Mouse (Mus musculus) forebrain, embryonic 11.5 days (tissue): ENCODE results near the gene Hoxa7. TPM values are rescaled to one million over a fixed set of nuclear protein-coding genes. Genes with fewer than 3 reads are reported as not detected.

Experiments
- ATAC-seq: fragments of 200-750 bp; cut with Nextera tagmentation; replicated peaks from 2 replicates; pipeline ENCODE4 v1.8.0; 2017; ENCODE audit warnings: moderate TSS enrichment; ENCODE audit not compliant: low FRiP score
- DNase-seq: peaks from one replicate; pipeline ENCODE4 v3.0.0-alpha.2; 2017; ENCODE audit warnings: low spot score
- H3K27ac ChIP-seq: fragments of 300-500 bp; sonication (generic); 2 replicates; pipeline ENCODE4 v1.5.1; 2014; ENCODE audit warnings: low read depth, low read length
- H3K27me3 ChIP-seq: fragments of 300-500 bp; sonication (generic); 2 replicates; pipeline ENCODE4 v1.6.1; 2014; ENCODE audit warnings: mild to moderate bottlenecking, low read length, mixed read lengths; ENCODE audit not compliant: control insufficient read depth, insufficient read depth
- H3K36me3 ChIP-seq: fragments of 300-500 bp; sonication (generic); 2 replicates; pipeline ENCODE4 v1.6.1; 2014; ENCODE audit warnings: mild to moderate bottlenecking, low read length, moderate library complexity, mixed read lengths; ENCODE audit not compliant: control insufficient read depth, insufficient read depth
- H3K4me1 ChIP-seq: fragments of 300-500 bp; sonication (generic); replicated peaks from 2 replicates; pipeline ENCODE4 v1.6.1; 2014; ENCODE audit warnings: low read length, mixed read lengths; ENCODE audit not compliant: control insufficient read depth, insufficient read depth
- H3K4me2 ChIP-seq: fragments of 300-500 bp; sonication (generic); 2 replicates; pipeline ENCODE4 v1.6.1; 2014; ENCODE audit warnings: low read depth, mild to moderate bottlenecking, low read length, moderate library complexity, mixed read lengths; ENCODE audit not compliant: severe bottlenecking
- H3K4me3 ChIP-seq: fragments of 300-500 bp; sonication (generic); 2 replicates; pipeline ENCODE4 v1.5.1; 2014; ENCODE audit warnings: low read depth, low read length
- H3K9ac ChIP-seq: fragments of 300-500 bp; sonication (generic); 2 replicates; pipeline ENCODE4 v1.6.1; 2014; ENCODE audit warnings: low read length
- H3K9me3 ChIP-seq: fragments of 300-500 bp; sonication (generic); 2 replicates; pipeline ENCODE4 v1.6.1; 2016; ENCODE audit warnings: low read length, mixed read lengths; ENCODE audit not compliant: control insufficient read depth
- WGBS: fragments of 180-500 bp; shearing (Covaris S2); extraction: QIAGEN DNeasy Blood & Tissue Kit; methylation state at CpG from one replicate; pipeline ENCODE4 v1.1.7; 2014; 5-methylcytosine and 5-hydroxymethylcytosine counted together
- polyA plus RNA-seq: library from polyadenylated mRNA; unstranded; fragments of >200 nt; fragmentation: Nextera tagmentation; extraction: Ambion mirVana; gene quantifications from 2 replicates; pipeline ENCODE4 v1.2.1, GENCODE M21; 2014

Hoxa7 gene
- polyA plus RNA-seq, 1 experiment from 2014 or later = not detected

- peaks cover 87% of the 10 kb centered on the region for H3K27me3 ChIP-seq
- H3K36me3 ChIP-seq = no peaks in the 10 kb centered on the region
- H3K9me3 ChIP-seq = no peaks in the 10 kb centered on the region
- no peak overlapping the region for H3K4me2 ChIP-seq
- H3K9ac ChIP-seq = no peak overlapping the region
- no peak overlapping the region for H3K4me3 ChIP-seq
- 1% methylated on average over 24 of the region's 25 CpGs for WGBS
- H3K27ac ChIP-seq = no peak overlapping the region
- ATAC-seq = no peak
- DNase-seq = peak; percentile 64
- peaks cover 7% of the 10 kb centered on the region; the same call in 1 of the 2 replicates for H3K4me1 ChIP-seq
These were observed 37.6 kb upstream of the Hoxa7 start for GRCm38 (mm10) chr6:52259081-52259790.

- Histone ChIP-seq H3K27me3 (peaks cover 87% of the 10 kb centered on the region), H3K36me3 (no peaks in the 10 kb centered on the region), H3K9ac (no peak overlapping the region), H3K4me3 (no peak overlapping the region), H3K27ac (no peak overlapping the region), H3K4me2 (no peak overlapping the region), H3K4me1 (peaks cover 8% of the 10 kb centered on the region; the same call in 1 of the 2 replicates), H3K9me3 (no peaks in the 10 kb centered on the region)
- DNase-seq (peak; percentile 83), ATAC-seq (no peak)
- 2% methylated on average over 6 of the region's 6 CpGs for whole genome bisulfite sequencing
These were observed 35.3 kb upstream of the Hoxa7 start for GRCm38 (mm10) chr6:52256956-52257355.

GRCm38 (mm10) chr6:52253511-52254500 is 32.2 kb upstream of the Hoxa7 start:
- no peak overlapping the region for H3K9ac ChIP-seq
- H3K27ac ChIP-seq = no peak overlapping the region
- DNase-seq (peak; percentile 71), ATAC-seq (no peak)
- under 1% methylated on average over 59 of the region's 59 CpGs for WGBS
- peaks cover 3% of the 10 kb centered on the region; the same call in 1 of the 2 replicates for H3K4me1 ChIP-seq
- H3K36me3 ChIP-seq = no peaks in the 10 kb centered on the region
- no peak overlapping the region for H3K4me2 ChIP-seq
- no peak overlapping the region for H3K4me3 ChIP-seq
- H3K9me3 ChIP-seq = no peaks in the 10 kb centered on the region
- H3K27me3 ChIP-seq = peaks cover 89% of the 10 kb centered on the region

- Histone ChIP-seq H3K9me3 (no peaks in the 10 kb centered on the region), H3K36me3 (no peaks in the 10 kb centered on the region), H3K27me3 (peaks cover 90% of the 10 kb centered on the region), H3K27ac (no peak overlapping the region), H3K4me3 (no peak overlapping the region), H3K4me1 (peaks cover 3% of the 10 kb centered on the region; the same call in 1 of the 2 replicates), H3K9ac (no peak overlapping the region), H3K4me2 (no peak overlapping the region)
- WGBS = 2% methylated on average over 35 of the region's 35 CpGs
- DNase-seq (peak; percentile 61), ATAC-seq (no peak)
These were observed 31.2 kb upstream of the Hoxa7 start for GRCm38 (mm10) chr6:52252775-52253376.

GRCm38 (mm10) chr6:52252016-52252774 is 30.5 kb upstream of the Hoxa7 start:
- Histone ChIP-seq H3K4me3 (no peak overlapping the region), H3K36me3 (no peaks in the 10 kb centered on the region), H3K9ac (no peak overlapping the region), H3K27ac (no peak overlapping the region), H3K4me1 (peaks cover 3% of the 10 kb centered on the region; the same call in 1 of the 2 replicates), H3K27me3 (peaks cover 91% of the 10 kb centered on the region), H3K4me2 (no peak overlapping the region), H3K9me3 (no peaks in the 10 kb centered on the region)
- ATAC-seq = no peak
- WGBS = 1% methylated on average over 24 of the region's 24 CpGs
- peak; percentile 62 for DNase-seq

GRCm38 (mm10) chr6:52251177-52251879 is 29.7 kb upstream of the Hoxa7 start:
- DNase-seq (no peak), ATAC-seq (no peak)
- Histone ChIP-seq H3K4me3 (no peak overlapping the region), H3K4me2 (no peak overlapping the region), H3K27ac (no peak overlapping the region), H3K9me3 (no peaks in the 10 kb centered on the region), H3K27me3 (peaks cover 93% of the 10 kb centered on the region), H3K36me3 (no peaks in the 10 kb centered on the region), H3K9ac (no peak overlapping the region), H3K4me1 (peaks cover 3% of the 10 kb centered on the region; the same call in 1 of the 2 replicates)
- 9% methylated on average over 7 of the region's 7 CpGs for WGBS

- Histone ChIP-seq H3K4me3 (no peak overlapping the region), H3K36me3 (no peaks in the 10 kb centered on the region), H3K27me3 (peaks cover 95% of the 10 kb centered on the region), H3K9me3 (no peaks in the 10 kb centered on the region), H3K27ac (no peak overlapping the region), H3K9ac (no peak overlapping the region), H3K4me2 (no peak overlapping the region), H3K4me1 (peaks cover 6% of the 10 kb centered on the region; the same call in 1 of the 2 replicates)
- DNase-seq (peak; percentile 42), ATAC-seq (no peak)
- 3% methylated on average over 4 of the region's 4 CpGs for WGBS
These were observed 28.2 kb upstream of the Hoxa7 start for GRCm38 (mm10) chr6:52249826-52250225.
